Mouse (Mus musculus): ENCODE results near the gene Grik3. TPM values are rescaled to one million over a fixed set of nuclear protein-coding genes. Genes with fewer than 3 reads are reported as not detected.

Gene Grik3
- polyA plus RNA-seq, 2 experiments: 0.61 to 1.9 TPM

DNA sequence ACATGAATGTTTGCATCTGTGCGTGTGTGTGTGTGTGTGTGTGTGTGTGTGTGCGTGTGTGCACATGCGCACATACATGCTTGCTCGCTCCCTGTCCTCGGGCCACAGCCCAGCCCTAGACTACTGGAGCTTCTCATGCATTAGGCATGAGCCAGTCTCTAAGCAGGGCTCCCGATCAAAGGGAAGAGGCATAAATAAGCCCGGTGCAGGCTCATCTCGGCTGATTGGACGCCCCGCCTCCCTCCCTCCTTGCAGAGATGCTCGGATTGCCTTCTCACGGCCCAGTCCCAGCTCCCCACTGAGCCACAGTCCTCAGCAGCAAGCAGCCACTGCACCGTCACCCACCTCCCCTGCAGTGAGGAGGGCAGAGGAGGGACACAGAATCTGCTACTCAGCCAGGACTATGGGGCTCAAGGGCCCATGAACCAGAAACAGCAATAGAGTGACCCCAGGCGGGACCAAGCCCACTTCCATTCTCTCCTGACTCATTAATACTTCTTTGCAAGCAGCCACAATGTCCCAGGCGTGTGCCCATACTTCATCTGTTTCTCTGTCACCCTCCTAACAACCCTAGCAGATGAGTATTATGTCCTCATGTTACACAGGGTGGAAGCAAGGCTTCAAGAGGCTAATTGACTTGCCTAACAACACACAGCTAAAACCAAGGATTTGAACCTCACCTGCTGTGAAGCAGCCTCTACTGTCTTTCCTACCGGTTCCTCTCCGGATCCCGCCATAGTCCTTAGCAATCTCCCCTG lies 205.9 kb downstream of the Grik3 start:
- no peak overlapping the region for H3K9ac ChIP-seq (ENCODE audit: low read depth, low read length, severe bottlenecking)
- H3K36me3 ChIP-seq (ENCODE audit: control insufficient read depth, insufficient read depth, low read length): no peaks in the 10 kb centered on the region
- DNase-seq (ENCODE audit: low spot score) (no peak), ATAC-seq (ENCODE audit: low FRiP score, low read depth) (no peak)
- H3K4me1 ChIP-seq (ENCODE audit: control insufficient read depth, insufficient read depth, low read length): peaks cover 3% of the 10 kb centered on the region; the same call in 1 of the 2 replicates
- WGBS: 22% methylated on average over 18 of the region's 18 CpGs
- TF ChIP-seq POLR2A (IDR thresholded peaks at IDR 0.05; ENCODE audit: borderline replicate concordance, extremely low read depth, insufficient read depth, insufficient read length): no peak
- no peak overlapping the region for H3K27ac ChIP-seq (replicated peaks; ENCODE audit: low read depth, low read length)
- no peak overlapping the region for H3K4me2 ChIP-seq (replicated peaks; ENCODE audit: low read depth, low read length, severe bottlenecking)
- no peak overlapping the region for H3K4me3 ChIP-seq (replicated peaks; ENCODE audit: low read length)
- peaks cover 30% of the 10 kb centered on the region for H3K27me3 ChIP-seq (ENCODE audit: control insufficient read depth, insufficient read depth, low read length)
- H3K9me3 ChIP-seq (ENCODE audit: control insufficient read depth, low read length): no peaks in the 10 kb centered on the region

DNA sequence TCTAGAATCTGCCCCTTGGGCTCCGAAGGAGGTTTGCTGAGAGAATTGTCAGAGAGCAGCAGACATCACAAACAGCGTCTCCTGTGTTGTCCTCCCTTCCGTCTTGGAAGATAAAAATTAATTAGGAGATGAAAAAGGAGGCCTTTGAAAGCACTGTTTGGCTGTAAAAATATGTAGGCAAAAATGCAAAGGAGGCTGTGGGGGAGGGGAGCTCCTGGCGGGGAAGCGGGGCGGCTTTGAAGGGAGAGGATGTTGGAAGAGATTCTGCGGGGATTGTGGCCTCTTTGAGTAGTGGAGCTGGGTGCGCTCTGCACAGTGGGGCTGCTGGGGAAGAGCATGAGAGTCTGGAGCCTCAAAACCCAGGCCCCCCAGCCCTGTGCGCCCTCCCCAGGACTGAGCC lies 207.1 kb downstream of the Grik3 start:
- no peaks in the 10 kb centered on the region for H3K9me3 ChIP-seq (ENCODE audit: control insufficient read depth, low read length)
- no peak overlapping the region for H3K4me2 ChIP-seq (replicated peaks; ENCODE audit: low read depth, low read length, severe bottlenecking)
- no peak overlapping the region for H3K4me3 ChIP-seq (replicated peaks; ENCODE audit: low read length)
- H3K36me3 ChIP-seq (ENCODE audit: control insufficient read depth, insufficient read depth, low read length): no peaks in the 10 kb centered on the region
- 22% methylated on average over 9 of the region's 9 CpGs for WGBS
- H3K4me1 ChIP-seq (ENCODE audit: control insufficient read depth, insufficient read depth, low read length): no peaks in the 10 kb centered on the region; the same call in 1 of the 2 replicates
- peaks cover 30% of the 10 kb centered on the region for H3K27me3 ChIP-seq (ENCODE audit: control insufficient read depth, insufficient read depth, low read length)
- no peak for ATAC-seq (ENCODE audit: low FRiP score, low read depth)
- H3K27ac ChIP-seq (replicated peaks; ENCODE audit: low read depth, low read length): no peak overlapping the region
- no peak for TF ChIP-seq POLR2A (IDR thresholded peaks at IDR 0.05; ENCODE audit: borderline replicate concordance, extremely low read depth, insufficient read depth, insufficient read length)
- no peak overlapping the region for H3K9ac ChIP-seq (ENCODE audit: low read depth, low read length, severe bottlenecking)
- DNase-seq (ENCODE audit: low spot score): no peak

DNA sequence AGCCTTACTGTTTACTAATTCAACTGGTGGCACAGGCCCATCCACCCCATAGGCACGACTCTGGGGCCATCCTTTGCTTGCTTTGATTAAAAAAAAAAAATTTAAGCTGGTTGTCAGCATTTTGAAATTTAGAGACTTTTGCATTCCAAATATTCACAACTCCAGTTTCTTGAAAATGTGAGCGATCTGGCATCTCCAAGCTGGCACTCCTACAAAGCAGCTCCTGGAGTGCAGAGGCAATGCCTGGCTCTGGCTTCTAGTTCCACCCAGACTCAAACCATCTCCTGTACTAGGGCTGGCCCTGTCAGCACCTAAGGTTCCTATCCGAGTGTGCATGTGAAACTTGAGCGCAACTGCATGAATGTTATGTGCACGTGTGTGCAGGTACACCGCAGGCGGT lies 208.6 kb downstream of the Grik3 start:
- ATAC-seq (ENCODE audit: low FRiP score, low read depth) (no peak), DNase-seq (ENCODE audit: low spot score) (no peak)
- H3K9ac ChIP-seq (ENCODE audit: low read depth, low read length, severe bottlenecking): no peak overlapping the region
- no peak overlapping the region for H3K4me3 ChIP-seq (replicated peaks; ENCODE audit: low read length)
- no peaks in the 10 kb centered on the region for H3K36me3 ChIP-seq (ENCODE audit: control insufficient read depth, insufficient read depth, low read length)
- 76% methylated on average over 7 of the region's 7 CpGs for WGBS
- no peak overlapping the region for H3K4me2 ChIP-seq (replicated peaks; ENCODE audit: low read depth, low read length, severe bottlenecking)
- peaks cover 7% of the 10 kb centered on the region; the same call in 1 of the 2 replicates for H3K4me1 ChIP-seq (ENCODE audit: control insufficient read depth, insufficient read depth, low read length)
- no peaks in the 10 kb centered on the region for H3K9me3 ChIP-seq (ENCODE audit: control insufficient read depth, low read length)
- no peak for TF ChIP-seq POLR2A (IDR thresholded peaks at IDR 0.05; ENCODE audit: borderline replicate concordance, extremely low read depth, insufficient read depth, insufficient read length)
- H3K27ac ChIP-seq (replicated peaks; ENCODE audit: low read depth, low read length): no peak overlapping the region
- peaks cover 30% of the 10 kb centered on the region for H3K27me3 ChIP-seq (ENCODE audit: control insufficient read depth, insufficient read depth, low read length)

DNA sequence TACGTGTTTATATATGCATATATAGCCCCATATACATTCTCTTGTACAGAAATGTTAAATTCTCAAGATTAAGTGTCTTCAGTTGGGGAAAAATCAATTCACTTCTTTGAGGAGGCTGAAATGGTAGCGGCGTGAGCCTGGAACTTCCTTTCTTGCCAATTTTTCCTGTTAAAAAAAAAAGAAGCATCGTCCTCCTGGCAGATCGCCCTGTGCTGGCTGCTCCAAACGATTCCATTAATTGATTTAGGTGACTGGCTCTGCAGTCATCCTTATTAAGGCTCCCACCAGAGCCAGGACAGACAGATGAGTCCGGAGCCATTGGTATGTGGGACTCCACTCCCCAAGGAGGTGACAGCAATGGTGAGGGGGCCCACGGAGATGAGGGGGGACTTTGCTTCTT lies 209.8 kb downstream of the Grik3 start:
- peaks cover 21% of the 10 kb centered on the region for H3K27me3 ChIP-seq (ENCODE audit: control insufficient read depth, insufficient read depth, low read length)
- WGBS: 55% methylated on average over 8 of the region's 8 CpGs
- no peak for ATAC-seq (ENCODE audit: low FRiP score, low read depth)
- no peak overlapping the region for H3K4me2 ChIP-seq (replicated peaks; ENCODE audit: low read depth, low read length, severe bottlenecking)
- H3K9ac ChIP-seq (ENCODE audit: low read depth, low read length, severe bottlenecking): no peak overlapping the region
- H3K36me3 ChIP-seq (ENCODE audit: control insufficient read depth, insufficient read depth, low read length): no peaks in the 10 kb centered on the region
- peak; percentile 11 for DNase-seq (ENCODE audit: low spot score)
- no peak overlapping the region for H3K27ac ChIP-seq (replicated peaks; ENCODE audit: low read depth, low read length)
- H3K9me3 ChIP-seq (ENCODE audit: control insufficient read depth, low read length): no peaks in the 10 kb centered on the region
- no peak for TF ChIP-seq POLR2A (IDR thresholded peaks at IDR 0.05; ENCODE audit: borderline replicate concordance, extremely low read depth, insufficient read depth, insufficient read length)
- H3K4me1 ChIP-seq (ENCODE audit: control insufficient read depth, insufficient read depth, low read length): peaks cover 15% of the 10 kb centered on the region
- H3K4me3 ChIP-seq (replicated peaks; ENCODE audit: low read length): no peak overlapping the region

DNA sequence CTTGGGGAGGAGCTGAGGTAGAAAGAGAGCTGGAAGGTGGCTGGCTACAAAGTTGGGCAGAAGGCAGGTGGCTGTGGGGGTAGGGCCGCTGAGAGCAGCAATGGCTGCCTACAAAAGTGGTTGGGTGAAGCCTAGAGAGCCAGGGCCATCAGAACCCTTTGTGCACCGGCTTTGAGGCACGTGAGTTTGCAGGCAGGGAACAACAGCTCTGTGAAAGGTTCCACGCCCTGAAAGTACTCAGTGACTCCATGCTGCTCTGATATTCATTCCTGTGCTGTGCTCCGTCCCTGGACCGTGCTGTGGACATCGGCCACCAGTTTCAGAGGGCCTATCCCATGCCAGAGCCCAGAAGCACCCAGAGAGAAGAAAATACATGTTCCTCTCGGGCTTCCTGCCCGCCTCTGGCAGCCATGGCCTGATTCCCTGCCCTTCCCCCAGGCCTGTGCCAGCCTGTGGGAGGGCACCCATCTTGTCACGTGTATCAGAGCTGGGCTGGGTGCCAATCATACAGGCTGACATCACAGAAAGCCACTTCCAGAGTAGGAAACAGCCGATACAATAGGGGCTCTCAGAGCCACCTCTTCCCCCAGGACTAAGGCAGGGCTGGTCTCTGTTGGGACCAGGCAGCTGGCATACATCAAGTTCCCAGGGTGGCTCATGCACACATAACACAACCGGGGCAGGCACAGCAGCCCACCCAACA lies 212.3 kb downstream of the Grik3 start:
- WGBS: 66% methylated on average over 12 of the region's 12 CpGs
- no peaks in the 10 kb centered on the region for H3K36me3 ChIP-seq (ENCODE audit: control insufficient read depth, insufficient read depth, low read length)
- ATAC-seq (ENCODE audit: low FRiP score, low read depth) (no peak), DNase-seq (ENCODE audit: low spot score) (no peak)
- no peaks in the 10 kb centered on the region for H3K27me3 ChIP-seq (ENCODE audit: control insufficient read depth, insufficient read depth, low read length)
- H3K9ac ChIP-seq (ENCODE audit: low read depth, low read length, severe bottlenecking): no peak overlapping the region
- H3K4me3 ChIP-seq (replicated peaks; ENCODE audit: low read length): no peak overlapping the region
- no peaks in the 10 kb centered on the region for H3K9me3 ChIP-seq (ENCODE audit: control insufficient read depth, low read length)
- H3K27ac ChIP-seq (replicated peaks; ENCODE audit: low read depth, low read length): no peak overlapping the region
- H3K4me1 ChIP-seq (ENCODE audit: control insufficient read depth, insufficient read depth, low read length): peaks cover 19% of the 10 kb centered on the region
- no peak for TF ChIP-seq POLR2A (IDR thresholded peaks at IDR 0.05; ENCODE audit: borderline replicate concordance, extremely low read depth, insufficient read depth, insufficient read length)
- H3K4me2 ChIP-seq (replicated peaks; ENCODE audit: low read depth, low read length, severe bottlenecking): no peak overlapping the region
